Mouse (Mus musculus): ENCODE measurements around the gene Grap2.

DNA sequence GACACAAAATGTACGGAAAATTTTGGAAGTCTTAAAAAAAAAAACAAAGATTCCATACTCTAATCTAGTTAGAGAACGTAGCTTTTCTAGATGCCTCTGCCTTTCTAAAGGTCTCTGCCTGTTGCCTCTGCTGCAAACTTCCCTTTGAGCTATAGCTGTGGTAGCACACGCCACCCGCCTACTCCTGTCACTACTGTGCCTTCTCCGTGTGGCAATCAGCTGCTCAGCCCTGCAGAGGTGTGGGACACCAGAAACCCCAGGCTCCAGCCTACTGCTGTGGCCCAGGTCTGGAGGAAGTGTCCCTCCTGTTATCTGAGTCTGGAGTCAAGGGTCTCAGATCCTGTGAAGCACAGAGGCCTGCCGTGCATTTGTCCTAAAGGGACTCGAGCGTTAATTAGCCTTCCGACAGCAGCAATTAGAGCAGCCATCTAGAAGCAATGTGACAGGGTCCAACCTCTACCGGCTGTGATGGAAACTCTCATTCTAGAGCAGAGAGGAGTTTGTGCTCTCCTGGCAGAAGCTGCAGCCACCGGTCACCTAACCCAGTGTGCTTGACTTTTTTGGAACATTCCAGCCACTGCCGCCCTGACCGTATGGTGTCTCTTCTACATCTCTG is 64.5 kb downstream of the Grap2 start:
- TF ChIP-seq CTCF (IDR thresholded peaks at IDR 0.05; ENCODE audit: low read depth, low read length) (no peak), GATA2 (IDR thresholded peaks at IDR 0.05; ENCODE audit: borderline replicate concordance, low read depth, low read length) (no peak), POLR2AphosphoS5 (IDR thresholded peaks at IDR 0.05; ENCODE audit: insufficient replicate concordance, low read depth, low read length) (no peak), TAL1 (conservative IDR thresholded peaks at IDR 0.05; ENCODE audit: low read depth, low read length) (no peak)

Measured in G1E (cell line).